Mouse (Mus musculus) limb, embryonic 13.5 days (tissue): ENCODE data around the gene Nxpe3. TPM values are rescaled to one million over a fixed set of nuclear protein-coding genes. Genes with fewer than 3 reads are reported as not detected.
A peak's percentile ranks its signal among the peaks of the same experiment; 100 is the strongest.
"Not testable (repeated sequence)": the region's sequence is repeated elsewhere in the genome, so short reads cannot be mapped to it uniquely, and the experiment has no call there.

Experiments used
- ATAC-seq: fragments of 200-750 bp; cut with Nextera tagmentation; 2 replicates; pipeline ENCODE4 v1.8.0; 2017; ENCODE audit warnings: low read depth, moderate number of reproducible peaks, moderate TSS enrichment; ENCODE audit not compliant: low FRiP score
- H3K27ac ChIP-seq: fragments of 300-500 bp; sonication (generic); 2 replicates; pipeline ENCODE4 v1.5.1; 2015; ENCODE audit warnings: inconsistent platforms, mild to moderate bottlenecking, moderate library complexity
- H3K27me3 ChIP-seq: fragments of 300-500 bp; sonication (generic); 2 replicates; pipeline ENCODE4 v1.6.1; 2015; ENCODE audit warnings: mild to moderate bottlenecking, inconsistent platforms
- H3K36me3 ChIP-seq: fragments of 300-500 bp; sonication (generic); 2 replicates; pipeline ENCODE4 v1.6.1; 2015; ENCODE audit warnings: inconsistent platforms, mild to moderate bottlenecking, moderate library complexity
- H3K4me1 ChIP-seq: fragments of 300-500 bp; sonication (generic); 2 replicates; pipeline ENCODE4 v1.6.1; 2015; ENCODE audit warnings: inconsistent platforms
- H3K4me2 ChIP-seq: fragments of 300-500 bp; sonication (generic); replicated peaks from 2 replicates; pipeline ENCODE4 v1.6.1; 2015; ENCODE audit warnings: inconsistent platforms, mild to moderate bottlenecking, moderate library complexity
- H3K4me3 ChIP-seq: fragments of 300-500 bp; sonication (generic); 2 replicates; pipeline ENCODE4 v1.5.1; 2015; ENCODE audit warnings: moderate library complexity, mild to moderate bottlenecking, inconsistent platforms
- H3K9ac ChIP-seq: fragments of 300-500 bp; sonication (generic); 2 replicates; pipeline ENCODE4 v1.6.1; 2015; ENCODE audit warnings: mild to moderate bottlenecking, inconsistent platforms
- H3K9me3 ChIP-seq: fragments of 300-500 bp; sonication (generic); 2 replicates; pipeline ENCODE4 v1.6.1; 2016; ENCODE audit warnings: inconsistent platforms
- WGBS: fragments of 180-500 bp; shearing (Covaris S2); methylation state at CpG from one replicate; pipeline ENCODE4 v1.1.7; 2015; 5-methylcytosine and 5-hydroxymethylcytosine counted together
- polyA plus RNA-seq: library from polyadenylated mRNA; unstranded; fragments of >200 nt; fragmentation: Nextera tagmentation; extraction: Ambion mirVana; gene quantifications from 2 replicates; pipeline ENCODE4 v1.2.1, GENCODE M21; 2015

Nxpe3 gene
- polyA plus RNA-seq, 1 experiment from 2014 or later = 0.66 TPM

- Histone ChIP-seq H3K4me2 (no peak overlapping the region), H3K9me3 (no peaks in the 10 kb centered on the region), H3K4me3 (no peak overlapping the region), H3K27me3 (no peaks in the 10 kb centered on the region), H3K4me1 (no peaks in the 10 kb centered on the region), H3K27ac (no peak overlapping the region), H3K36me3 (peaks cover 17% of the 10 kb centered on the region), H3K9ac (no peak overlapping the region)
- WGBS = 63% methylated on average over 7 of the region's 7 CpGs
- no peak for ATAC-seq
Measured at GRCm38 (mm10) chr16:55887814-55888583, 7.1 kb downstream of the Nxpe3 start.

- no peaks in the 10 kb centered on the region for H3K9me3 ChIP-seq
- no peaks in the 10 kb centered on the region for H3K4me1 ChIP-seq
- H3K4me2 ChIP-seq = no peak overlapping the region
- H3K9ac ChIP-seq = no peak overlapping the region
- H3K36me3 ChIP-seq = peaks cover 17% of the 10 kb centered on the region
- H3K4me3 ChIP-seq = no peak overlapping the region
- 72% methylated on average over 11 of the region's 11 CpGs for WGBS
- no peak for ATAC-seq
- H3K27ac ChIP-seq = no peak overlapping the region
- no peaks in the 10 kb centered on the region for H3K27me3 ChIP-seq
Measured at GRCm38 (mm10) chr16:55884246-55884645, 10.8 kb downstream of the Nxpe3 start.

- WGBS = 68% methylated on average over 6 of the region's 6 CpGs
- no peak for ATAC-seq
Measured at GRCm38 (mm10) chr16:55876025-55876424, 19.1 kb downstream of the Nxpe3 start.

GRCm38 (mm10) chr16:55863832-55864231 is 31.3 kb downstream of the Nxpe3 start:
- Histone ChIP-seq H3K27me3 (no peaks in the 10 kb centered on the region), H3K27ac (no peak overlapping the region), H3K36me3 (peaks cover 15% of the 10 kb centered on the region; the same call in 1 of the 2 replicates), H3K4me2 (no peak overlapping the region), H3K4me1 (no peaks in the 10 kb centered on the region), H3K9me3 (no peaks in the 10 kb centered on the region), H3K9ac (no peak overlapping the region), H3K4me3 (no peak overlapping the region)
- 63% methylated on average over 4 of the region's 4 CpGs for WGBS
- ATAC-seq = no peak

More at GRCm38 (mm10) chr16:55876025-55876424, 19.1 kb downstream of the Nxpe3 start:
- Histone ChIP-seq H3K4me2 (no peak overlapping the region), H3K27ac (no peak overlapping the region), H3K9me3 (no peaks in the 10 kb centered on the region), H3K27me3 (no peaks in the 10 kb centered on the region), H3K4me3 (no peak overlapping the region), H3K9ac (no peak overlapping the region), H3K4me1 (no peaks in the 10 kb centered on the region), H3K36me3 (no peaks in the 10 kb centered on the region)

GRCm38 (mm10) chr16:55863149-55863815 is 31.8 kb downstream of the Nxpe3 start:
- Histone ChIP-seq H3K27ac (no peak overlapping the region), H3K27me3 (no peaks in the 10 kb centered on the region), H3K9me3 (no peaks in the 10 kb centered on the region), H3K4me3 (no peak overlapping the region), H3K9ac (no peak overlapping the region), H3K4me2 (no peak overlapping the region), H3K36me3 (peaks cover 15% of the 10 kb centered on the region; the same call in 1 of the 2 replicates), H3K4me1 (no peaks in the 10 kb centered on the region)
- ATAC-seq = peak; percentile 59; the same call in 1 of the 2 replicates
- WGBS = 28% methylated on average over 7 of the region's 7 CpGs

GRCm38 (mm10) chr16:55861104-55861503 is 34.0 kb downstream of the Nxpe3 start:
- no peaks in the 10 kb centered on the region for H3K4me1 ChIP-seq
- no peak for ATAC-seq
- 87% methylated on average over 3 of the region's 3 CpGs for WGBS

GRCm38 (mm10) chr16:55859421-55859820 is 35.7 kb downstream of the Nxpe3 start:
- H3K27me3 ChIP-seq, H3K36me3 ChIP-seq, ATAC-seq, H3K9ac ChIP-seq, H3K27ac ChIP-seq, H3K4me1 ChIP-seq, H3K9me3 ChIP-seq, H3K4me3 ChIP-seq, H3K4me2 ChIP-seq: not testable (repeated sequence)
- WGBS = 93% methylated on average over 4 of the region's 4 CpGs

More at GRCm38 (mm10) chr16:55861104-55861503, 34.0 kb downstream of the Nxpe3 start:
- Histone ChIP-seq H3K4me2 (no peak overlapping the region), H3K36me3 (peaks cover 12% of the 10 kb centered on the region; the same call in 1 of the 2 replicates), H3K27me3 (no peaks in the 10 kb centered on the region), H3K27ac (no peak overlapping the region), H3K9ac (no peak overlapping the region), H3K4me3 (no peak overlapping the region), H3K9me3 (no peaks in the 10 kb centered on the region)

GRCm38 (mm10) chr16:55858465-55858864 is 36.6 kb downstream of the Nxpe3 start:
- H3K27me3 ChIP-seq = no peaks in the 10 kb centered on the region
- no peak overlapping the region for H3K4me3 ChIP-seq
- WGBS = 61% methylated on average over 6 of the region's 6 CpGs
- H3K4me1 ChIP-seq = no peaks in the 10 kb centered on the region
- H3K9me3 ChIP-seq = no peaks in the 10 kb centered on the region
- H3K36me3 ChIP-seq = peaks cover 7% of the 10 kb centered on the region; the same call in 1 of the 2 replicates
- H3K9ac ChIP-seq = no peak overlapping the region
- H3K27ac ChIP-seq = no peak overlapping the region
- H3K4me2 ChIP-seq = no peak overlapping the region
- ATAC-seq = no peak

GRCm38 (mm10) chr16:55852943-55853727 is 42.0 kb downstream of the Nxpe3 start:
- ATAC-seq = peak; percentile 67; the same call in 1 of the 2 replicates
- H3K4me1 ChIP-seq = no peaks in the 10 kb centered on the region
- WGBS = 58% methylated on average over 19 of the region's 19 CpGs

GRCm38 (mm10) chr16:55852515-55852914 is 42.6 kb downstream of the Nxpe3 start:
- Histone ChIP-seq H3K9ac (no peak overlapping the region), H3K36me3 (no peaks in the 10 kb centered on the region), H3K9me3 (no peaks in the 10 kb centered on the region), H3K4me1 (no peaks in the 10 kb centered on the region), H3K27ac (no peak overlapping the region), H3K27me3 (no peaks in the 10 kb centered on the region), H3K4me2 (no peak overlapping the region), H3K4me3 (no peak overlapping the region)
- no peak; the same call in 1 of the 2 replicates for ATAC-seq
- 29% methylated on average over 4 of the region's 4 CpGs for WGBS

More at GRCm38 (mm10) chr16:55852943-55853727, 42.0 kb downstream of the Nxpe3 start:
- H3K4me2 ChIP-seq = no peak overlapping the region
- H3K9me3 ChIP-seq = no peaks in the 10 kb centered on the region
- no peak overlapping the region for H3K27ac ChIP-seq
- no peaks in the 10 kb centered on the region for H3K27me3 ChIP-seq
- H3K9ac ChIP-seq = no peak overlapping the region
- no peaks in the 10 kb centered on the region for H3K36me3 ChIP-seq
- no peak overlapping the region for H3K4me3 ChIP-seq

GRCm38 (mm10) chr16:55850485-55850884 is 44.6 kb downstream of the Nxpe3 start:
- ATAC-seq = no peak
- no peak overlapping the region for H3K9ac ChIP-seq
- H3K27ac ChIP-seq = no peak overlapping the region
- H3K27me3 ChIP-seq = no peaks in the 10 kb centered on the region
- no peaks in the 10 kb centered on the region for H3K4me1 ChIP-seq
- no peak overlapping the region for H3K4me3 ChIP-seq
- H3K36me3 ChIP-seq = peaks cover 4% of the 10 kb centered on the region; the same call in 1 of the 2 replicates
- whole genome bisulfite sequencing = 77% methylated on average over 3 of the region's 3 CpGs
- H3K9me3 ChIP-seq = no peaks in the 10 kb centered on the region
- H3K4me2 ChIP-seq = no peak overlapping the region

GRCm38 (mm10) chr16:55847679-55848078 is 47.4 kb downstream of the Nxpe3 start:
- H3K27me3 ChIP-seq = no peaks in the 10 kb centered on the region
- ATAC-seq = no peak
- WGBS = 89% methylated on average over 8 of the region's 8 CpGs

More at GRCm38 (mm10) chr16:55847679-55848078, 47.4 kb downstream of the Nxpe3 start:
- peaks cover 14% of the 10 kb centered on the region for H3K36me3 ChIP-seq
- peaks cover 6% of the 10 kb centered on the region; the same call in 1 of the 2 replicates for H3K9me3 ChIP-seq
- H3K4me3 ChIP-seq = no peak overlapping the region
- H3K27ac ChIP-seq = no peak overlapping the region
- no peaks in the 10 kb centered on the region for H3K4me1 ChIP-seq
- H3K9ac ChIP-seq = no peak overlapping the region
- H3K4me2 ChIP-seq = no peak overlapping the region
